Mouse (Mus musculus): ENCODE measurements at regions not wholly inside any gene's neighbourhood (a gene's known extent, or its start where the extent isn't known, plus 50 kb on each side); places are given as distances from the start of the nearest gene placed in this dataset.
A peak's percentile ranks its signal among the peaks of the same experiment; 100 is the strongest.
"Not testable (repeated sequence)": the region's sequence is repeated elsewhere in the genome, so short reads cannot be mapped to it uniquely, and the experiment has no call there.

DNA sequence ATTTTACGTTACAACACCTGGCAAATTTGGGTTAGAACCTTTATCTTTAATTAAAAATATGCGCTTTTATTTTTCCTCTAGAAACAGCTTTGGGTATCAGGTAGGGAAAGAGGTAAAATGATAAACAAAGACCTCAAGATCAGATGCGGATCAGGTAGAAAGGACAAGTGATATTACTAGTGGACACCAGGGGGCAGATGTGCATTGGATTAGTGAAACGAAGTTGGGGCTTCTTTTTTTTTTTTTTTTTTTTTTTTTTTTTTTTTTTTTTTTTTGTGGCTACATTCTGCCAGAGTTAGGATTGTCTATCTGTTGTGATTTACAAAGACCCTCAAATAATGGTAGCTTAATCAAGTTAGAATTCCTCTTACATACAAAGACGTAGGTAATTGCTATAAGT lies 153.8 kb downstream of the Cd109 start:
- H3K4me1 ChIP-seq = no peaks in the 10 kb centered on the region
- no peak overlapping the region for H3K27ac ChIP-seq (replicated peaks)
- no peak overlapping the region for H3K9ac ChIP-seq
- no peak overlapping the region for H3K4me3 ChIP-seq (replicated peaks)
- no peaks in the 10 kb centered on the region for H3K27me3 ChIP-seq
- no peaks in the 10 kb centered on the region for H3K9me3 ChIP-seq (replicated peaks)
- H3K36me3 ChIP-seq = no peaks in the 10 kb centered on the region
- no peak for ATAC-seq (ENCODE audit: insufficient number of reproducible peaks, low FRiP score, low TSS enrichment, low read depth)
- H3K4me2 ChIP-seq (replicated peaks) = no peak overlapping the region
- WGBS = 35% methylated on average over 5 of the region's 5 CpGs

DNA sequence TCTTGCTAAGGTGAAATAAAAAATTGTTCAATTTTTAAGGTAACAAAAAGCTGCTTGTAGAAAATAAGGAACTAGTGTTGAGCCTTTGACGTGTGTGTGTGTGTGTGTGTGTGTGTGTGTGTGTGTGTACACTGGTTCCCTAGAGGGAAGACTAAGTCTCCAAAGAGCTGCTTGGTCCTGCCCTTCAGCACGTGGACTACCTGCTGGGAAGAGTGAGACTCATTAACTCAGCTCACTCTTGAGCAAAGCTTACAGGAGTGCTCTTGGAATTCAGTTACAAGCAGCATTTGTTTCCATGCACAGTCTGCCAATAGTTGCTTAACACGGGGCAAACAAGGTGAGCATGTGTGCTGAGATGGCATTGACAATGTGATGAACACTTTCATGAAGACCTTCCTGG lies 158.6 kb downstream of the Cd109 start:
- 49% methylated on average over 3 of the region's 3 CpGs for WGBS

DNA sequence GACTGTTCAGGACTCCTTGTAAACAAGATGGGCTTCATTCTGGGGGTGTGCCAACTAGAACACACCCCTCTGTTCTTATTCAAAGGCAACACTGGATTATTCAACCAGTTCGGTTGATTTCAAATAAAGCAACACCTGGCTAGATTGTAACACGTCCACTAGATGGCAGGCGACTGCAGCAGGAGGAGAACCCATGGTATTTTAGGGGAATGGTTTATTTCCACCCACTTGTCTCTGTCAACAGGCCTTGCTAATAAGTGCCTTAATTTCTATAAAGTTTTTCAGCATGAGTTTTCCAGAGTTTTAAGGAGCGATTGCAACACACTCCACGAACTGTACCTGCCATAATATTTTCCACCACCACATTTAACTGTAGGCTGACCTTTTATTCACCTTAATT lies 160.1 kb downstream of the Cd109 start:
- no peak overlapping the region for H3K4me2 ChIP-seq (replicated peaks)
- no peaks in the 10 kb centered on the region for H3K9me3 ChIP-seq (replicated peaks)
- no peaks in the 10 kb centered on the region for H3K27me3 ChIP-seq
- H3K27ac ChIP-seq (replicated peaks) = no peak overlapping the region
- WGBS = 13% methylated on average over 5 of the region's 5 CpGs
- no peaks in the 10 kb centered on the region for H3K36me3 ChIP-seq
- no peak for ATAC-seq (ENCODE audit: insufficient number of reproducible peaks, low FRiP score, low TSS enrichment, low read depth)
- no peak overlapping the region for H3K4me3 ChIP-seq (replicated peaks)
- no peaks in the 10 kb centered on the region for H3K4me1 ChIP-seq
- no peak overlapping the region for H3K9ac ChIP-seq

More for the DNA sequence above, 158.6 kb downstream of the Cd109 start:
- no peak overlapping the region for H3K4me2 ChIP-seq (replicated peaks)
- H3K4me1 ChIP-seq = no peaks in the 10 kb centered on the region
- no peak overlapping the region for H3K27ac ChIP-seq (replicated peaks)
- ATAC-seq (ENCODE audit: insufficient number of reproducible peaks, low FRiP score, low TSS enrichment, low read depth) = no peak
- H3K4me3 ChIP-seq (replicated peaks) = no peak overlapping the region
- no peaks in the 10 kb centered on the region for H3K9me3 ChIP-seq (replicated peaks)
- no peak overlapping the region for H3K9ac ChIP-seq
- H3K27me3 ChIP-seq = no peaks in the 10 kb centered on the region
- H3K36me3 ChIP-seq = no peaks in the 10 kb centered on the region

DNA sequence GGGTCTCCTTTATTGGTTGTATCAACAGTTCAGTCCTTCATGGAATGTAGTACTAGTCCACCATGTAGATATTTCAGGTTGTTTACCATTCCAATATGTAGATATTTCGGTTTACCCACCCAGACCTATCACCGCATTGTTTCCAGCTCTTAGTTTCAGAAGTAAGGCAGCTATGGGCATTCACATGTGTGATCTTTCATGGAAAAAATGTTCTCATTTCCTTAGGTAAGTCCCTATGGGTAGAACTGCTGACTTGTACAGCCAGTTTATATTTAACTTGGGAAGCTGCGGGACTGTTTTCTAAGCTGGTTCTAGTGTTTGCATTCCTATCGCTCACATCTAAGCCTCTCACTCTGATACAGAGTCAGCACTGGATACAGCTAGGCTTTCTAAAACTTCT lies 165.2 kb downstream of the Cd109 start:
- no peak for ATAC-seq (ENCODE audit: insufficient number of reproducible peaks, low FRiP score, low TSS enrichment, low read depth)

DNA sequence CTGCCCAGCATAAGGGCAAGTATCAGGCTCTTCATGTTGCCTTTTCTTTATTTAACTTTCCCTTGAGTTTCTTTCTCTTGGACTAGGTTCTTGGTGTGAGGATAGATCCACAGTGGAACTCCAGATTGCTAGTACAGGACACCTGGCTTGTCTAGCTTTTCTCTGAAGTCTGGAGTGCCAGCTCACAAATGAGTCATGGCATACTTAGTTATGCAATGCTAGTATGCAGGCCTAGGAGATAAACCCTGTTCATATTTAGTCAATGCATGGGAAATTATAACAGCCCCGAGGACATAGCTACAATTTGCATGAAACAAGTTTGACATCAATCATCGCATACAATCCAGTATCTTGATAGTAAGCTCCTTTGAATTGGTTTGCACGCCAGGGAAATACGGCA lies 167.0 kb downstream of the Cd109 start:
- ATAC-seq (ENCODE audit: insufficient number of reproducible peaks, low FRiP score, low TSS enrichment, low read depth) = no peak
- 72% methylated on average over 4 of the region's 4 CpGs for WGBS
- Histone ChIP-seq H3K4me1 (peaks cover 14% of the 10 kb centered on the region), H3K36me3 (no peaks in the 10 kb centered on the region), H3K9ac (no peak overlapping the region), H3K4me2 (replicated peaks) (no peak overlapping the region), H3K27me3 (no peaks in the 10 kb centered on the region), H3K4me3 (replicated peaks) (no peak overlapping the region), H3K9me3 (replicated peaks) (no peaks in the 10 kb centered on the region), H3K27ac (replicated peaks) (0 out of 2 replicates have a peak overlapping the region, but pooled peaks have one; percentile 28)

More for the DNA sequence above, 165.2 kb downstream of the Cd109 start:
- Histone ChIP-seq H3K4me2 (replicated peaks) (no peak overlapping the region), H3K9me3 (replicated peaks) (no peaks in the 10 kb centered on the region), H3K4me1 (peaks cover 14% of the 10 kb centered on the region), H3K27me3 (no peaks in the 10 kb centered on the region), H3K9ac (no peak overlapping the region), H3K4me3 (replicated peaks) (no peak overlapping the region), H3K27ac (replicated peaks) (no peak overlapping the region), H3K36me3 (no peaks in the 10 kb centered on the region)
- WGBS = 83% methylated on average over 4 of the region's 4 CpGs

DNA sequence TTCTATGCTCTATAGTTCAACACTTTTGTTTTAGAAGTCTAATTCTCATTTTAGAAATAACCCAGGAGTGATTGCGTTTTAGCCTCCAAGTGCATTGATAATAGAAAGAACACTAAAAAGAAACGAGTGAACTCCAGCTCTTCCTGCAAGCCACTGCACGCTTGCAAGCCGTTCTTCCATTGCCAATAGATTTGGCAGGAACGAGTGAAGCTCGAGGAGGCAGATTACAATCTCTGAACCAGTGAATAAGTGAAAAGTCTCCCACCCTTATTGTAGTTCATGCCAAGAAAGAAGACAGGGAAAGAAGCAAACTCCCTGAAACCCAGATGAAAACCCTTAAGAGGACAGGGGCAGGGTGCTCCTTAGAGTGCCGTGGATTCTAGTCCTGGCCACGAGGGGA lies 167.5 kb downstream of the Cd109 start:
- Histone ChIP-seq H3K4me1 (peaks cover 14% of the 10 kb centered on the region), H3K4me3 (replicated peaks) (no peak overlapping the region), H3K9me3 (replicated peaks) (no peaks in the 10 kb centered on the region), H3K36me3 (no peaks in the 10 kb centered on the region), H3K27me3 (no peaks in the 10 kb centered on the region), H3K9ac (no peak overlapping the region), H3K27ac (replicated peaks) (peak overlapping the region; percentile 28; the same call in 1 of the 2 replicates), H3K4me2 (replicated peaks) (peak overlapping the region; percentile 24; the same call in 1 of the 2 replicates)
- 25% methylated on average over 8 of the region's 8 CpGs for WGBS
- no peak for ATAC-seq (ENCODE audit: insufficient number of reproducible peaks, low FRiP score, low TSS enrichment, low read depth)

DNA sequence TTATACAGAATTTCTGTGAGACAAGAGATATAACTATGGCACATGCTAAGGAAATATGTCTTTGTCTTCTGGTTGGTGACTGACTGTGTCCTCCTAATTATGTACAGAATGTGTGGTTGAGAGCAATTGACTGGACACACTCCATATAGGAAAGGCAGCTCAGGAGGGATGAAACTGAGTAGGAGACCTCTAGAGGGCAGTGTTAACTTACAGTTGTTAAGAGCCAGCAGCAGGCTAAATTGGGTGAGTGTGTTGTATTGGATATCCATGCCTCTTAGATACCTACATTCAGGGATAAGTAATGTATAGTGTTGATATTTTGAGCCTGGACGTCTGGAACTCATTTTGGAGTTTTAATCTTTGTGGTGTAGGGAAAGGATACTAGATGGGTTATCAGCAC lies 172.5 kb downstream of the Cd109 start:
- no peak overlapping the region for H3K4me3 ChIP-seq (replicated peaks)
- no peak overlapping the region for H3K27ac ChIP-seq (replicated peaks)
- H3K27me3 ChIP-seq = no peaks in the 10 kb centered on the region
- H3K9me3 ChIP-seq (replicated peaks) = no peaks in the 10 kb centered on the region
- ATAC-seq (ENCODE audit: insufficient number of reproducible peaks, low FRiP score, low TSS enrichment, low read depth) = no peak
- 6% methylated on average over 1 of the region's 1 CpGs for WGBS
- no peak overlapping the region for H3K9ac ChIP-seq
- H3K4me2 ChIP-seq (replicated peaks) = no peak overlapping the region
- H3K36me3 ChIP-seq = no peaks in the 10 kb centered on the region
- H3K4me1 ChIP-seq = peaks cover 11% of the 10 kb centered on the region

DNA sequence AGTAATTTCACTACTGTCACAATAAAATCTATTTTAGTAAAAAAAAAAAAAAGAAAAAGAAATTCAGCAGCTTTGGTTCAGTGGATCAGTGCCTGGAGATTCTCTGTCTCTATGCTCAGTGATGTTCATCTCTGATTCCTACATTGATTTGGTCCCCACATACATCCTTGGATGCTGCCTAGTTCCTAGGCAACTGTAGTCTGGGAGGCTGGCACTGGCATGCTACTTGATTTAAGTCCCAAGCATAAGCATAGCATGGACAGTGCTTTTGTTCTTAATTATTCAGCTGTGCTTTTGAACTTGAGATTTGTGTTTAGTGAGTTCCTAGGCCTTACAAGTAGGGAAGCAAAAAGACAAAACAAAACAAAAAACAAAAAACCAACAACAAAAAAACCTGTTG lies 174.4 kb downstream of the Cd109 start:
- no peak for ATAC-seq (ENCODE audit: insufficient number of reproducible peaks, low FRiP score, low TSS enrichment, low read depth)
- no peak overlapping the region for H3K4me3 ChIP-seq (replicated peaks)
- no peak overlapping the region for H3K27ac ChIP-seq (replicated peaks)
- H3K36me3 ChIP-seq = no peaks in the 10 kb centered on the region
- H3K4me2 ChIP-seq (replicated peaks) = no peak overlapping the region
- H3K9ac ChIP-seq = no peak overlapping the region
- H3K27me3 ChIP-seq = no peaks in the 10 kb centered on the region
- no peaks in the 10 kb centered on the region for H3K4me1 ChIP-seq
- H3K9me3 ChIP-seq (replicated peaks) = no peaks in the 10 kb centered on the region

DNA sequence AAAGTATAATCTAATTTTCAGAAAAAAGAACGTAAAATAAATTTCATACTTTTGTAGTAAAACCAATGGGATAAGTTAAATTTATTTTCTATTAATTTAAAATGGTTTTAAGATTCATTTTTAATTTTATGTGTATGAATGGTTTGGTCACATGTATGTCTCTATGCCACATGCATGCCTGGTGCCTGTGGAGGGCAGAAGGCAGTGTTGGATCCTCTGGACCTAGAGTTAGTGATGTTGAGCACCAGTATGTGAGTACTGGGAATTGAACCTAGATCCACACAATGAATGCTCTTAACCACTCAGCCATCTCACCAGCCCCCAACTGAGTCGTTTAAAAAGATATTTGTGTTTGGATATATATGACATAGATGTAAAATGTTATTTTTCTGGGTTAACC lies 174.8 kb downstream of the Cd109 start:
- H3K9ac ChIP-seq = no peak overlapping the region
- no peak for ATAC-seq (ENCODE audit: insufficient number of reproducible peaks, low FRiP score, low TSS enrichment, low read depth)
- H3K4me1 ChIP-seq = no peaks in the 10 kb centered on the region
- H3K9me3 ChIP-seq (replicated peaks) = no peaks in the 10 kb centered on the region
- no peak overlapping the region for H3K27ac ChIP-seq (replicated peaks)
- H3K27me3 ChIP-seq = no peaks in the 10 kb centered on the region
- no peak overlapping the region for H3K4me3 ChIP-seq (replicated peaks)
- H3K36me3 ChIP-seq = no peaks in the 10 kb centered on the region
- WGBS = 68% methylated on average over 2 of the region's 2 CpGs
- no peak overlapping the region for H3K4me2 ChIP-seq (replicated peaks)

DNA sequence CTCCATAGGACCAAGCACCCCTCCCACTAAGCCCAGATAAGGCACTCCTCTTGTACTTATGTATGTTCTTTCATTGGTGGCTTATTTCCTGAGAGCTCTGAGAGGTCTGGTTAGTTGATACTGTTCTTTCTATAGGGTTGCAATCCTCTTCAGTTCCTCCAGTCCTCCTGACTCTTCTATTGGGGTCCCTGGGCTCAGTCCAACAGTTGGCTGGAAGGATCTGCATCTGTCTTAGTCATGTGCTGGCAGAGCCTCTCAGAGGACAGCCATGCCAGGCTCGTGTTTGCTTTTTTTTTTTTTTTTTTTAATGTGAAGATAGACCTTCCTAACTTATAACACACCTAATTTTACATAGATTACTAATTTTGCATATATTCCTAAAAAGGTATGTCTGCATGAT lies 180.5 kb downstream of the Cd109 start:
- H3K9me3 ChIP-seq (replicated peaks) = no peaks in the 10 kb centered on the region
- no peak for ATAC-seq (ENCODE audit: insufficient number of reproducible peaks, low FRiP score, low TSS enrichment, low read depth)
- no peak overlapping the region for H3K4me2 ChIP-seq (replicated peaks)
- H3K36me3 ChIP-seq = no peaks in the 10 kb centered on the region
- no peak overlapping the region for H3K4me3 ChIP-seq (replicated peaks)
- WGBS = 78% methylated on average over 1 of the region's 1 CpGs
- no peaks in the 10 kb centered on the region for H3K27me3 ChIP-seq
- no peaks in the 10 kb centered on the region for H3K4me1 ChIP-seq
- no peak overlapping the region for H3K27ac ChIP-seq (replicated peaks)
- H3K9ac ChIP-seq = no peak overlapping the region

DNA sequence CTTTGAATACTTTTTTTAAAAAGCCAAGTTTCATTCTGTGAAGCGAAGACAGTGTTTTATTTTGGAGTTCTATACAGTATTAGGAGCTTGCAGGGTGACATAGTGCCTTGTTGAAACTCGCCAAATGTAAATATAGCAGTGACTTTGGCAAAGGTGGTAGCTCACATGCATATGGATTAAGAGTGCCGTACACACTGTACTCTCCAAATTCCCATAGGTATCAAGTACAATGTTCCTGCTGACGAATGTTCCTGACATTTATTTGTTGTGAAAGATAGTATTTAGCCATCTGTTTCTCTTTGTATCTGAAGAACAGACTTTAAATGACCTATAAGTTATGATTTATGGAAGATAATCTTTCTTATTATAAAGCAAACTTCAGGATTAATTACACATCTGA lies 201.9 kb downstream of the Cd109 start:
- H3K9me3 ChIP-seq (replicated peaks) = no peaks in the 10 kb centered on the region
- no peak overlapping the region for H3K9ac ChIP-seq
- no peaks in the 10 kb centered on the region for H3K36me3 ChIP-seq
- 61% methylated on average over 4 of the region's 4 CpGs for WGBS
- H3K4me1 ChIP-seq = no peaks in the 10 kb centered on the region
- H3K4me2 ChIP-seq (replicated peaks) = no peak overlapping the region
- ATAC-seq (ENCODE audit: insufficient number of reproducible peaks, low FRiP score, low TSS enrichment, low read depth) = no peak
- H3K27me3 ChIP-seq = no peaks in the 10 kb centered on the region
- H3K27ac ChIP-seq (replicated peaks) = no peak overlapping the region
- no peak overlapping the region for H3K4me3 ChIP-seq (replicated peaks)

DNA sequence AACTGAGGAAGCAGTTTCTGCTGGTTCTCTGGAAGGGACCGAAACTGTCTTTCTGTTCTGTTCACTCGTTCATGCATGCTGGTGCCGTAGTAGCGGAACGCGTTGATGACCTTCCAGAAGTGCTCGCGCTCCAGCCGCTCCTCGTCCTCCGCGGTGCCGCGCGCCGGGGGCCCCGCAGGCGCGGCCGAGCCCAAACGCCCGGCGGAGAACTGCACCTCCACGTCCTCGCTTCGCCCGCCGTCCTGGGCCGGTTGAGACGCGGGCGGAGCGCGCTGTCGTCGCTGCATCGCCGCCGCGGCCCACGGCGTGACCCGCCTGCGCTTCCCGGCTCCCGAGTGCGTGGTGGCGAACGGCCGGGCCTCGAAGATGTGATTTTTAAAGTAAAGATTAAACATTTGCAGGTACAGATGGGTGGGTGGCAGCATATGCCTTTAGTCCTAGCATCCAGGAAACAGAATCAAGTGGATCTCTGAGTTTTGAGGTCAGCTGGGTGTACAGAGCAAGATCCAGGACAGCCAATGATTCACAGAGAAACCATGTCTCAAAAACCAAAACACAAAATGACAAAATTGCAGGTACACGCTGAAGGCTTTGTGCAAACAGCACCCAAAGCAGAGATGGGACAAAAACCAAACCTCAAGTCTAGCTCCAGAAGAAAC lies 206.3 kb downstream of the Cd109 start:
- H3K9me3 ChIP-seq (replicated peaks); ATAC-seq (ENCODE audit: insufficient number of reproducible peaks, low FRiP score, low TSS enrichment, low read depth); H3K27ac ChIP-seq (replicated peaks); H3K27me3 ChIP-seq; H3K36me3 ChIP-seq; H3K9ac ChIP-seq; H3K4me1 ChIP-seq: not testable (repeated sequence)
- peak overlapping the region; percentile 51 for H3K4me2 ChIP-seq (replicated peaks)
- H3K4me3 ChIP-seq (replicated peaks) = peak overlapping the region; percentile 35
- 8% methylated on average over 37 of the region's 52 CpGs for WGBS
